Mouse (Mus musculus) MEL (cell line): ENCODE data around the gene Baiap2l2. TPM values are rescaled to one million over a fixed set of nuclear protein-coding genes. Genes with fewer than 3 reads are reported as not detected.
A peak's percentile ranks its signal among the peaks of the same experiment; 100 is the strongest.

Experiments used
- DNase-seq: peaks from one replicate; pipeline ENCODE4 v3.0.0; 2011; ENCODE audit warnings: low read depth, low spot score
- H3K27ac ChIP-seq: 2 replicates; pipeline ENCODE4 v1.5.1; 2012; ENCODE audit warnings: low read depth, mild to moderate bottlenecking, control low read depth, low read length, moderate library complexity; ENCODE audit not compliant: control insufficient read depth
- H3K27me3 ChIP-seq, 2 experiments: fragments of 150-350 bp in 1 of 2; sonication (generic) in 1 of 2; 2 replicates each; pipeline ENCODE4 v1.6.1; 2012; ENCODE audit warnings: low read length in 2 of 2, mild to moderate bottlenecking in 2 of 2, improper control_type of control experiment in 1 of 2, moderate library complexity in 1 of 2; ENCODE audit not compliant: insufficient read depth in 2 of 2, control insufficient read depth in 1 of 2
- H3K36me3 ChIP-seq, 2 experiments: 2 replicates each; pipeline ENCODE4 v1.6.1; 2012 to 2014; ENCODE audit warnings: low read length in 2 of 2, improper control_type of control experiment in 1 of 2, inconsistent platforms in 1 of 2, mild to moderate bottlenecking in 1 of 2; ENCODE audit not compliant: insufficient read depth in 2 of 2, control insufficient read depth in 1 of 2
- H3K4me1 ChIP-seq, 2 experiments: fragments of 150-350 bp in 1 of 2; sonication (generic) in 1 of 2; 2 replicates each; pipeline ENCODE4 v1.6.1; 2012; ENCODE audit warnings: low read length in 2 of 2, improper control_type of control experiment in 1 of 2, mild to moderate bottlenecking in 1 of 2; ENCODE audit not compliant: insufficient read depth in 2 of 2, control insufficient read depth in 1 of 2
- H3K4me3 ChIP-seq, 2 experiments: fragments of 150-350 bp in 1 of 2; sonication (generic) in 1 of 2; 2 replicates each; pipeline ENCODE4 v1.5.1; 2012; ENCODE audit warnings: low read depth in 2 of 2, low read length in 2 of 2, mild to moderate bottlenecking in 2 of 2, moderate library complexity in 2 of 2, control low read depth in 1 of 2, improper control_type of control experiment in 1 of 2; ENCODE audit not compliant: control insufficient read depth in 1 of 2, insufficient read depth in 1 of 2
- H3K79me2 ChIP-seq: 2 replicates; pipeline ENCODE4 v1.6.1; 2012; ENCODE audit warnings: mild to moderate bottlenecking, low read length, moderate library complexity; ENCODE audit not compliant: control insufficient read depth, poor library complexity, insufficient read depth
- H3K9ac ChIP-seq: 2 replicates; pipeline ENCODE4 v1.6.1; 2012; ENCODE audit warnings: low read depth, mild to moderate bottlenecking, control low read depth, low read length, moderate library complexity; ENCODE audit not compliant: control insufficient read depth, poor library complexity, severe bottlenecking
- H3K9me3 ChIP-seq: fragments of 150-350 bp; sonication (generic); replicated peaks from 2 replicates; pipeline ENCODE4 v1.6.1; 2012; ENCODE audit warnings: mild to moderate bottlenecking, low read length, improper control_type of control experiment, moderate library complexity; ENCODE audit not compliant: insufficient read depth
- CHD1 ChIP-seq: IDR thresholded peaks from 2 replicates; pipeline ENCODE4 v1.6.1; 2012; ENCODE audit warnings: low read depth, mild to moderate bottlenecking, inconsistent platforms, low read length, improper control_type of control experiment
- CHD2 ChIP-seq: IDR thresholded peaks from 2 replicates; pipeline ENCODE4 v1.6.1; 2011; ENCODE audit warnings: low read length, improper control_type of control experiment
- CTCF ChIP-seq, 3 experiments: IDR thresholded peaks in 2 of 3; conservative IDR thresholded peaks in 1 of 3; 2 replicates each; pipeline ENCODE4 v1.5.1; 2011 to 2012; ENCODE audit warnings: low read length in 3 of 3, low read depth in 2 of 3, mild to moderate bottlenecking in 2 of 3, improper control_type of control experiment in 1 of 3, inconsistent platforms in 1 of 3, mixed read lengths in 1 of 3, moderate library complexity in 1 of 3; ENCODE audit not compliant: control insufficient read depth in 1 of 3, insufficient read depth in 1 of 3, poor library complexity in 1 of 3, severe bottlenecking in 1 of 3
- E2F4 ChIP-seq: IDR thresholded peaks from 2 replicates; pipeline ENCODE4 v1.6.1; 2011; ENCODE audit warnings: low read depth, low read length, improper control_type of control experiment, borderline replicate concordance
- ELF1 ChIP-seq: IDR thresholded peaks from 2 replicates; pipeline ENCODE4 v1.6.1; 2014; ENCODE audit warnings: low read depth, mild to moderate bottlenecking, inconsistent platforms, low read length, improper control_type of control experiment, moderate library complexity
- GABPA ChIP-seq: IDR thresholded peaks from 2 replicates; pipeline ENCODE4 v1.6.1; 2012; ENCODE audit warnings: low read depth, mild to moderate bottlenecking, inconsistent platforms, low read length, improper control_type of control experiment, moderate library complexity
- GATA1 ChIP-seq: IDR thresholded peaks from 2 replicates; pipeline ENCODE4 v1.6.1; 2011; ENCODE audit warnings: low read depth, low read length, improper control_type of control experiment
- MAFK ChIP-seq: IDR thresholded peaks from 2 replicates; pipeline ENCODE4 v1.6.1; 2011; ENCODE audit warnings: low read depth, mild to moderate bottlenecking, low read length, improper control_type of control experiment, borderline replicate concordance
- MAX ChIP-seq: IDR thresholded peaks from 2 replicates; pipeline ENCODE4 v1.6.1; 2011; ENCODE audit warnings: low read length, improper control_type of control experiment
- MAZ ChIP-seq: IDR thresholded peaks from 2 replicates; pipeline ENCODE4 v1.6.1; 2012; ENCODE audit warnings: low read depth, mild to moderate bottlenecking, inconsistent platforms, low read length, improper control_type of control experiment
- MYC ChIP-seq: IDR thresholded peaks from 2 replicates; pipeline ENCODE4 v1.6.1; 2011; ENCODE audit warnings: low read depth, mild to moderate bottlenecking, low read length, improper control_type of control experiment, moderate library complexity
- NELFE ChIP-seq: IDR thresholded peaks from 2 replicates; pipeline ENCODE4 v1.6.1; 2011; ENCODE audit warnings: low read depth, low read length, improper control_type of control experiment
- POLR2A ChIP-seq, 2 experiments: IDR thresholded peaks; 2 replicates each; pipeline ENCODE4 v1.6.1; 2011 to 2012; ENCODE audit warnings: low read length in 2 of 2, mild to moderate bottlenecking in 2 of 2, control low read depth in 1 of 2, improper control_type of control experiment in 1 of 2, low read depth in 1 of 2, moderate library complexity in 1 of 2; ENCODE audit not compliant: control insufficient read depth in 1 of 2, insufficient read depth in 1 of 2, poor library complexity in 1 of 2
- RAD21 ChIP-seq: IDR thresholded peaks from 2 replicates; pipeline ENCODE4 v1.6.1; 2011; ENCODE audit warnings: mild to moderate bottlenecking, low read depth, low read length, improper control_type of control experiment
- SMC3 ChIP-seq: IDR thresholded peaks from 2 replicates; pipeline ENCODE4 v1.6.1; 2011; ENCODE audit warnings: low read depth, low read length, improper control_type of control experiment
- TAL1 ChIP-seq: IDR thresholded peaks from 2 replicates; pipeline ENCODE4 v1.6.1; 2012; ENCODE audit warnings: mild to moderate bottlenecking, inconsistent platforms, low read length, moderate library complexity, mixed read lengths
- USF1 ChIP-seq: IDR thresholded peaks from 2 replicates; pipeline ENCODE4 v1.6.1; 2014; ENCODE audit warnings: low read depth, mild to moderate bottlenecking, inconsistent platforms, low read length, improper control_type of control experiment, moderate library complexity
- ZNF384 ChIP-seq: IDR thresholded peaks from 2 replicates; pipeline ENCODE4 v1.6.1; 2012; ENCODE audit warnings: low read depth, mild to moderate bottlenecking, inconsistent platforms, low read length, improper control_type of control experiment
- polyA plus RNA-seq, 2 experiments: library from polyadenylated mRNA; stranded (reverse) in 1 of 2; unstranded in 1 of 2; fragments of >175 nt in 1 of 2; fragments of >200 nt in 1 of 2; gene quantifications; 2 replicates each; pipeline versions ENCODE4 v1.2.1 to v1.2.4; 2012; ENCODE audit warnings: low replicate concordance in 2 of 2, low read depth in 1 of 2; ENCODE audit not compliant: insufficient read length in 2 of 2, insufficient read depth in 1 of 2, missing spikeins in 1 of 2
- total RNA-seq: library from RNA; depleted of rRNA; stranded (reverse); fragments of 300-350 nt; gene quantifications from 2 replicates; pipeline ENCODE4 v1.2.3, GENCODE M21; 2012

Baiap2l2 gene
- total and polyA plus RNA-seq, 3 experiments: 0.60 to 1.1 TPM; not detected in 1

DNA sequence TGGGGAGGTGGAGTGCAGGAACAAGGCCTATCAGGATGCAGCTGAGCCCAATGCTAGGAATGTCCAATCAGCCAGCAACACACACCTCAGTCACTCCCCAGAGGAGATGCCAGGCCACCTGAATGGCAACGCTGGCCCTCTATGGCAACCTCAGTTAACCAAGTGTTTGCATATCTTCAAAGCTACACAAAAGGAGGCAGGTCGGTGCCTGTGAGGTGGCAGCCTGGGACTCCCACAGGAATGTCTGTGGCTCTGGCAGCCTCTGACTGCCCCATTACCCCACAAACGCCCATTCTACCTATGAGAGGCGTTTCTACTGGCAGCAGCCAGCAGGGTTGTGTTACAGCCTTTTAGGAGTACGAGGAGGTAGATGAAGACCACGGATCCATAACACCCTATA, 13.2 kb upstream of the Baiap2l2 start:
- Histone ChIP-seq H3K27me3 (no peaks in the 10 kb centered on the region), H3K9ac (no peak overlapping the region), H3K79me2 (no peaks in the 10 kb centered on the region), H3K4me3 (no peak overlapping the region), H3K27ac (no peak overlapping the region), H3K4me1 (no peaks in the 10 kb centered on the region), H3K36me3 (no peaks in the 10 kb centered on the region), H3K9me3 (no peaks in the 10 kb centered on the region)
- TF ChIP-seq RAD21 (no peak), MAX (no peak), ZNF384 (no peak)
- DNase-seq: no peak

DNA sequence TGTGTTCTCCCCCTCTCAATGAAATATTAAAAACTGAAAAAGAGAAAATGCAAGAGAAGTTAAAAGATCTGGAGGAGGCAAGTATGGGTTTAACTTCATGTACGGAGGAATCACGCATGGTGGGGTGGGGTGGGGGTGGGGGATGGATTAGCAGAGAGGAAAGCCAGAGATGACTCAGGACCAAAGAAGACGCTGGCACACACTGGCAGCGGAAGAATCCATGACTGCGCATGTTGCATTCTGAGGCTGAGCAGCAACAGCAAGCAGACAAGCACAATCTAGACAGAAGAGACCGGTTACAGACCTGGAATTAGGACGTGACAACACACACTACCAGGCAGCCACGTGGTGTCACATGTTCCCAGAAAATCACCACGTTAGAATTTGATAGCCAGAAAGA, 7.4 kb upstream of the Baiap2l2 start:
- Histone ChIP-seq H3K27ac (no peak overlapping the region), H3K4me1 (no peaks in the 10 kb centered on the region), H3K9ac (no peak overlapping the region), H3K27me3 (no peaks in the 10 kb centered on the region), H3K79me2 (no peaks in the 10 kb centered on the region), H3K36me3 (no peaks in the 10 kb centered on the region), H3K9me3 (no peaks in the 10 kb centered on the region), H3K4me3 (no peak overlapping the region)
- no peak for TF ChIP-seq USF1
- no peak for TF ChIP-seq E2F4
- TF ChIP-seq GABPA: no peak
- no peak for TF ChIP-seq NELFE
- TF ChIP-seq CHD1: no peak
- no peak for TF ChIP-seq GATA1
- no peak for TF ChIP-seq CHD2
- TF ChIP-seq TAL1: no peak
- no peak for TF ChIP-seq CTCF (IDR thresholded peaks at IDR 0.05 in 2 of 3, conservative IDR thresholded peaks at IDR 0.05 in 1 of 3; ENCODE audit: control insufficient read depth in 1 of 3, insufficient read depth in 1 of 3, low read depth in 2 of 3, low read length in 3 of 3, poor library complexity in 1 of 3, severe bottlenecking in 1 of 3)
- no peak for TF ChIP-seq MYC
- no peak for TF ChIP-seq MAZ
- no peak for TF ChIP-seq MAFK
- no peak for TF ChIP-seq ELF1
- DNase-seq: no peak

DNA sequence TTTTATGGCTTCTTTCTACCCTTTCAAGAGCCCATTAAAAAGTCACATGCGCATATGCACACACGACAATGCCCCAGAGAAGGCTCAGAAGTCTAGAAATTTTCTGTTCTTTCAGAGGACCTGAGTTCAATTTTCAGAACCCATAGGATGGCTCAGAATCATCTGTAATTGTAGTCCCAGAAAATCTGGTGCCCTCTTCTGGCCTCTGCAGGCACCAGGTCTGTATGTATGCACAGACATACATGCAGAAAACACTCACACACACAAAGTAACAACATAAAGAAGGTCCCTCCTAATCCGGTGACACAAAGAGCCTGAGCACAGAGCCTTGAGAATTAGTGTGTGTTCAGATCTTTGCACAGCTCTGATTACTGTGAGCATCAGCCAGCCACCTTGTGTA, 5.0 kb upstream of the Baiap2l2 start:
- no peak for DNase-seq
- Histone ChIP-seq H3K4me1 (no peaks in the 10 kb centered on the region), H3K27me3 (no peaks in the 10 kb centered on the region), H3K9ac (no peak overlapping the region), H3K9me3 (no peaks in the 10 kb centered on the region), H3K27ac (no peak overlapping the region), H3K4me3 (no peak overlapping the region), H3K36me3 (no peaks in the 10 kb centered on the region), H3K79me2 (no peaks in the 10 kb centered on the region)
- TF ChIP-seq POLR2A (IDR thresholded peaks at IDR 0.05; ENCODE audit: control insufficient read depth in 1 of 2, insufficient read depth in 1 of 2, low read depth in 1 of 2, low read length in 2 of 2, poor library complexity in 1 of 2): no peak
- TF ChIP-seq CTCF (IDR thresholded peaks at IDR 0.05 in 2 of 3, conservative IDR thresholded peaks at IDR 0.05 in 1 of 3; ENCODE audit: control insufficient read depth in 1 of 3, insufficient read depth in 1 of 3, low read depth in 2 of 3, low read length in 3 of 3, poor library complexity in 1 of 3, severe bottlenecking in 1 of 3): peak in 2 of 3 experiments; percentile 17 to 21; a peak in 2 of 6 replicates
- TF ChIP-seq SMC3: peak; percentile 23; the same call in 1 of the 2 replicates
